Mouse (Mus musculus) forebrain, embryonic 16.5 days (tissue): ENCODE results near the gene Pdlim4. TPM values are rescaled to one million over a fixed set of nuclear protein-coding genes. Genes with fewer than 3 reads are reported as not detected.

Experiments used
- ATAC-seq: fragments of 200-750 bp; cut with Nextera tagmentation; 2 replicates; pipeline ENCODE4 v1.8.0; 2017; ENCODE audit warnings: mild to moderate bottlenecking, moderate library complexity
- H3K27ac ChIP-seq: fragments of 300-500 bp; sonication (generic); 2 replicates; pipeline ENCODE4 v1.5.1; 2014; ENCODE audit warnings: low read length, control low read depth
- H3K27me3 ChIP-seq: fragments of 300-500 bp; sonication (generic); replicated peaks from 2 replicates; pipeline ENCODE4 v1.6.1; 2014; ENCODE audit warnings: low read length; ENCODE audit not compliant: control insufficient read depth, insufficient read depth
- H3K36me3 ChIP-seq: fragments of 300-500 bp; sonication (generic); 2 replicates; pipeline ENCODE4 v1.6.1; 2014; ENCODE audit not compliant: control insufficient read depth, insufficient read depth
- H3K4me1 ChIP-seq: fragments of 300-500 bp; sonication (generic); replicated peaks from 2 replicates; pipeline ENCODE4 v1.6.1; 2014; ENCODE audit warnings: low read length; ENCODE audit not compliant: control insufficient read depth, insufficient read depth
- H3K4me2 ChIP-seq: fragments of 300-500 bp; sonication (generic); 2 replicates; pipeline ENCODE4 v1.6.1; 2014; ENCODE audit warnings: mild to moderate bottlenecking, low read length, control low read depth
- H3K4me3 ChIP-seq: fragments of 300-500 bp; sonication (generic); replicated peaks from 2 replicates; pipeline ENCODE4 v1.5.1; 2014; ENCODE audit warnings: mild to moderate bottlenecking, low read length, control low read depth
- H3K9ac ChIP-seq: fragments of 300-500 bp; sonication (generic); replicated peaks from 2 replicates; pipeline ENCODE4 v1.6.1; 2014; ENCODE audit warnings: low read depth, low read length, control low read depth
- H3K9me3 ChIP-seq: fragments of 300-500 bp; sonication (generic); 2 replicates; pipeline ENCODE4 v1.6.1; 2016; ENCODE audit warnings: low read length; ENCODE audit not compliant: control insufficient read depth
- WGBS: fragments of 180-500 bp; shearing (Covaris S2); extraction: QIAGEN DNeasy Blood & Tissue Kit; methylation state at CpG from one replicate; pipeline ENCODE4 v1.1.7; 2014; 5-methylcytosine and 5-hydroxymethylcytosine counted together
- polyA plus RNA-seq: library from polyadenylated mRNA; unstranded; fragments of >200 nt; fragmentation: Nextera tagmentation; extraction: Ambion mirVana; gene quantifications from 2 replicates; pipeline ENCODE4 v1.2.1, GENCODE M21; 2015

Gene Pdlim4
- polyA plus RNA-seq, 1 experiment from 2014 or later = 45.3 TPM

GRCm38 (mm10) chr11:54100045-54100691, 31.4 kb upstream of the Pdlim4 start, which contains the start of gene P4ha2:
P4ha2 (plus strand) TSS chr11:54100095.
- peak within 1 kb of the TSS; percentile 65 for H3K9ac ChIP-seq
- peak within 1 kb of the TSS; percentile 92 for H3K4me2 ChIP-seq
- WGBS = 51% methylated on average over 10 of the region's 10 CpGs
- peak within 1 kb of the TSS; percentile 57 for H3K4me3 ChIP-seq
- no peaks in the 10 kb centered on the region for H3K36me3 ChIP-seq
- no peaks in the 10 kb centered on the region for H3K27me3 ChIP-seq
- peaks cover 8% of the 10 kb centered on the region; the same call in 1 of the 2 replicates for H3K4me1 ChIP-seq
- no peaks in the 10 kb centered on the region for H3K9me3 ChIP-seq
- no peak within 1 kb of the TSS for H3K27ac ChIP-seq
- ATAC-seq = no peak; the same call in none of the 2 replicates

- ATAC-seq = no peak
Measured at GRCm38 (mm10) chr11:54093000-54093399, 24.2 kb upstream of the Pdlim4 start.

GRCm38 (mm10) chr11:54092188-54092587, 23.4 kb upstream of the Pdlim4 start:
- Histone ChIP-seq H3K9me3 (no peaks in the 10 kb centered on the region), H3K9ac (no peak overlapping the region), H3K4me1 (no peaks in the 10 kb centered on the region), H3K27ac (no peak overlapping the region), H3K36me3 (no peaks in the 10 kb centered on the region), H3K4me2 (no peak overlapping the region), H3K27me3 (no peaks in the 10 kb centered on the region), H3K4me3 (no peak overlapping the region)
- no peak for ATAC-seq
- 68% methylated on average over 7 of the region's 7 CpGs for WGBS

More at GRCm38 (mm10) chr11:54093000-54093399, 24.2 kb upstream of the Pdlim4 start:
- H3K36me3 ChIP-seq = no peaks in the 10 kb centered on the region
- no peak overlapping the region for H3K4me2 ChIP-seq
- H3K9me3 ChIP-seq = no peaks in the 10 kb centered on the region
- no peaks in the 10 kb centered on the region for H3K4me1 ChIP-seq
- WGBS = 6% methylated on average over 3 of the region's 3 CpGs
- no peak overlapping the region for H3K9ac ChIP-seq
- no peak overlapping the region for H3K4me3 ChIP-seq
- H3K27me3 ChIP-seq = no peaks in the 10 kb centered on the region
- no peak overlapping the region for H3K27ac ChIP-seq

GRCm38 (mm10) chr11:54091726-54092125, 22.9 kb upstream of the Pdlim4 start:
- Histone ChIP-seq H3K9me3 (no peaks in the 10 kb centered on the region), H3K4me3 (no peak overlapping the region), H3K36me3 (no peaks in the 10 kb centered on the region), H3K4me1 (no peaks in the 10 kb centered on the region), H3K27ac (no peak overlapping the region), H3K9ac (no peak overlapping the region), H3K4me2 (no peak overlapping the region), H3K27me3 (no peaks in the 10 kb centered on the region)
- no peak for ATAC-seq
- 47% methylated on average over 8 of the region's 8 CpGs for WGBS

- no peak overlapping the region for H3K4me2 ChIP-seq
- no peak overlapping the region for H3K4me3 ChIP-seq
- WGBS = 72% methylated on average over 1 of the region's 1 CpGs
- H3K9me3 ChIP-seq = no peaks in the 10 kb centered on the region
- no peak overlapping the region for H3K27ac ChIP-seq
- no peak for ATAC-seq
- H3K36me3 ChIP-seq = no peaks in the 10 kb centered on the region
- H3K4me1 ChIP-seq = no peaks in the 10 kb centered on the region
- H3K9ac ChIP-seq = no peak overlapping the region
- no peaks in the 10 kb centered on the region for H3K27me3 ChIP-seq
Measured at GRCm38 (mm10) chr11:54090091-54090879, 21.5 kb upstream of the Pdlim4 start.

- no peak overlapping the region for H3K4me3 ChIP-seq
- 51% methylated on average over 5 of the region's 5 CpGs for WGBS
- no peak overlapping the region for H3K4me2 ChIP-seq
- ATAC-seq = peak; percentile 33; the same call in 1 of the 2 replicates
- no peaks in the 10 kb centered on the region for H3K27me3 ChIP-seq
- H3K27ac ChIP-seq = no peak overlapping the region
- H3K9ac ChIP-seq = no peak overlapping the region
- no peaks in the 10 kb centered on the region for H3K9me3 ChIP-seq
- no peaks in the 10 kb centered on the region for H3K36me3 ChIP-seq
- no peaks in the 10 kb centered on the region for H3K4me1 ChIP-seq
Measured at GRCm38 (mm10) chr11:54088947-54089317, 20.1 kb upstream of the Pdlim4 start.

- Histone ChIP-seq H3K27ac (no peak overlapping the region), H3K4me2 (no peak overlapping the region), H3K4me1 (no peaks in the 10 kb centered on the region), H3K9ac (no peak overlapping the region), H3K4me3 (no peak overlapping the region), H3K9me3 (no peaks in the 10 kb centered on the region), H3K27me3 (no peaks in the 10 kb centered on the region), H3K36me3 (no peaks in the 10 kb centered on the region)
- peak; percentile 10; the same call in 1 of the 2 replicates for ATAC-seq
- WGBS = 84% methylated on average over 7 of the region's 7 CpGs
Measured at GRCm38 (mm10) chr11:54088253-54088946, 19.6 kb upstream of the Pdlim4 start.

GRCm38 (mm10) chr11:54085816-54086215, 17.0 kb upstream of the Pdlim4 start:
- no peak for ATAC-seq
- no peaks in the 10 kb centered on the region for H3K27me3 ChIP-seq
- no peaks in the 10 kb centered on the region for H3K4me1 ChIP-seq
- H3K9me3 ChIP-seq = no peaks in the 10 kb centered on the region
- no peaks in the 10 kb centered on the region for H3K36me3 ChIP-seq
- 64% methylated on average over 5 of the region's 5 CpGs for WGBS
- no peak overlapping the region for H3K4me3 ChIP-seq
- no peak overlapping the region for H3K4me2 ChIP-seq
- no peak overlapping the region for H3K9ac ChIP-seq
- H3K27ac ChIP-seq = no peak overlapping the region

GRCm38 (mm10) chr11:54084976-54085375, 16.2 kb upstream of the Pdlim4 start:
- ATAC-seq = no peak
- H3K9me3 ChIP-seq = no peaks in the 10 kb centered on the region
- H3K36me3 ChIP-seq = no peaks in the 10 kb centered on the region
- H3K4me1 ChIP-seq = no peaks in the 10 kb centered on the region
- no peaks in the 10 kb centered on the region for H3K27me3 ChIP-seq
- H3K27ac ChIP-seq = no peak overlapping the region
- WGBS = 93% methylated on average over 1 of the region's 1 CpGs
- H3K4me2 ChIP-seq = no peak overlapping the region
- H3K4me3 ChIP-seq = no peak overlapping the region
- H3K9ac ChIP-seq = no peak overlapping the region
